ENCODE assay signal across 11 mouse cellular contexts in the genomic region with DNA sequence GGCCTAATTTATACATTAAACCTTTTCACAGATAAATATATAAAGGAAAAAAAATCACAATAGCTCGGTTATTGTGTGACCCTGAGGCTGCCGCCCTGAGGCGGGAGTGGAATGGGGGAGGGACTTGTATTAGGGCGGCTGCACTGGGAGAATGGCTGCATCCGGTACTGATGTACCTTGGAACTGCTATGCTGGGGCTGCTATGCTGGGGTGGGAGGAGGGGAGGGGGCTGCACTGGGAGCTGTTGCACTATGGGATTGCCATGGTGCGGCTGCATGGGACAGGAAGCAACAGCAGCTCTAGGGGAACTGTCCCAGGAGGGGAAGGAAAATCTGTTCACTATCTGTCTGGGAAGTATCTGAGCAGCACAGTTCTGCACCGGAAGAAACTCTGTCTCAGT. TPM values are rescaled to one million over a fixed set of nuclear protein-coding genes. Genes with fewer than 3 reads are reported as not detected.
A peak's percentile ranks its signal among the peaks of the same experiment; 100 is the strongest.
DNase-seq lines count a peak whose midpoint lies in the region; ATAC-seq and TF ChIP-seq lines count a peak whose summit lies in the region.
"Had no signal": no experiment of that assay in that cellular context is flagged by ENCODE, and none has a peak within 500 bp of the region (broad histone marks: within the 10 kb centered on the region; RNA-seq: fewer than 3 reads in every experiment).

No protein-coding gene starts in this region.

- no peak for TF ChIP-seq EP300 in heart, postnatal 0 days (IDR thresholded peaks at IDR 0.05; ENCODE audit: low read depth)

- DNase-seq in heart, adult 11 months, result peak; percentile 95
- no peak for DNase-seq in heart, postnatal 10 days
- no peak for DNase-seq in lung, postnatal 25 days (ENCODE audit: low spot score)
- no peak for DNase-seq in heart, postnatal 0 days (ENCODE audit: low spot score)
- DNase-seq in lung, postnatal 4 days, result peak; percentile 34 to 49
- DNase-seq in cerebellum, adult 9-10 months, result no peak
- DNase-seq: adrenal gland, postnatal 25 days; cerebellum, postnatal 14 days; forebrain, postnatal 0 days had no signal

- H3K9ac ChIP-seq in lung, embryonic 16.5 days (ENCODE audit: low read length), result peak overlapping the region; percentile 24; the same call in 1 of the 2 replicates
- no peak overlapping the region for H3K9ac ChIP-seq in heart, postnatal 0 days (replicated peaks; ENCODE audit: low read depth, low read length)
- H3K9ac ChIP-seq in midbrain, embryonic 16.5 days (ENCODE audit: low read depth, low read length), result no peak overlapping the region

- H3K27ac ChIP-seq in lung, embryonic 16.5 days (ENCODE audit: low read length), result peak overlapping the region; percentile 55
- H3K27ac ChIP-seq in heart, postnatal 0 days (ENCODE audit: low read depth), result peak overlapping the region; percentile 94
- H3K27ac ChIP-seq in midbrain, embryonic 16.5 days (ENCODE audit: low read length), result no peak overlapping the region

- intact Hi-C loops in heart, postnatal 10 days (cut with DNase I), result no loop called here

- 29% methylated on average over 7 of the region's 7 CpGs for WGBS in lung, embryonic 16.5 days
- 34% methylated on average over 7 of the region's 7 CpGs for WGBS in heart, postnatal 0 days
- 37% methylated on average over 7 of the region's 7 CpGs for WGBS in midbrain, embryonic 16.5 days

- TF ChIP-seq CTCF in heart, postnatal 0 days (IDR thresholded peaks at IDR 0.05; ENCODE audit: low read depth), result no peak

- H3K9me3 ChIP-seq in lung, embryonic 16.5 days (ENCODE audit: control insufficient read depth, low read length), result no peaks in the 10 kb centered on the region
- H3K9me3 ChIP-seq in heart, postnatal 0 days (replicated peaks; ENCODE audit: control insufficient read depth, low read length), result no peaks in the 10 kb centered on the region
- no peaks in the 10 kb centered on the region for H3K9me3 ChIP-seq in midbrain, embryonic 16.5 days (replicated peaks; ENCODE audit: control insufficient read depth, low read length, poor library complexity, severe bottlenecking)

- peaks cover 43% of the 10 kb centered on the region for H3K4me1 ChIP-seq in lung, embryonic 16.5 days (replicated peaks; ENCODE audit: control insufficient read depth, insufficient read depth, low read length)
- peaks cover 37% of the 10 kb centered on the region for H3K4me1 ChIP-seq in heart, postnatal 0 days (ENCODE audit: control insufficient read depth, insufficient read depth)
- H3K4me1 ChIP-seq in midbrain, embryonic 16.5 days (ENCODE audit: control insufficient read depth, insufficient read depth, low read length), result peaks cover 23% of the 10 kb centered on the region

- H3K36me3 ChIP-seq in lung, embryonic 16.5 days (ENCODE audit: control insufficient read depth, insufficient read depth, low read length), result no peaks in the 10 kb centered on the region
- peaks cover under 1% of the 10 kb centered on the region; the same call in 1 of the 2 replicates for H3K36me3 ChIP-seq in heart, postnatal 0 days (replicated peaks; ENCODE audit: control insufficient read depth, insufficient read depth, low read length)
- no peaks in the 10 kb centered on the region for H3K36me3 ChIP-seq in midbrain, embryonic 16.5 days (ENCODE audit: control insufficient read depth, insufficient read depth, low read length)

- H3K4me3 ChIP-seq in lung, embryonic 16.5 days (ENCODE audit: low read length), result no peak overlapping the region
- no peak overlapping the region for H3K4me3 ChIP-seq in heart, postnatal 0 days (ENCODE audit: low read depth, low read length)
- no peak overlapping the region for H3K4me3 ChIP-seq in midbrain, embryonic 16.5 days (ENCODE audit: low read depth, low read length)

- H3K27me3 ChIP-seq in lung, embryonic 16.5 days (ENCODE audit: control insufficient read depth, insufficient read depth, low read depth, low read length), result no peaks in the 10 kb centered on the region
- no peaks in the 10 kb centered on the region for H3K27me3 ChIP-seq in heart, postnatal 0 days (ENCODE audit: control insufficient read depth, insufficient read depth, low read length)
- no peaks in the 10 kb centered on the region for H3K27me3 ChIP-seq in midbrain, embryonic 16.5 days (ENCODE audit: control insufficient read depth, insufficient read depth, low read depth, low read length)

- H3K4me2 ChIP-seq in lung, embryonic 16.5 days (ENCODE audit: low read depth, low read length), result no peak overlapping the region
- 0 out of 2 replicates have a peak overlapping the region, but pooled peaks have one; percentile 91 for H3K4me2 ChIP-seq in heart, postnatal 0 days (ENCODE audit: low read depth, low read length)
- H3K4me2 ChIP-seq in midbrain, embryonic 16.5 days (ENCODE audit: low read length), result no peak overlapping the region

- ATAC-seq in lung, embryonic 16.5 days (ENCODE audit: low read depth), result peak; percentile 29
- ATAC-seq in heart, postnatal 0 days (ENCODE audit: insufficient read depth, low read depth), result no peak
- ATAC-seq in midbrain, embryonic 16.5 days, result no peak
- ATAC-seq: forebrain, postnatal 0 days had no signal

RNA-seq across cellular contexts. Expression of a gene that starts 1.3 kb away (rescaled TPM):
- total RNA-seq in heart, postnatal 10 days (2021), result 100 to 1,000 TPM; 111 to 115 TPM
- polyA plus RNA-seq in lung, embryonic 16.5 days (2015; fragmentation: Nextera tagmentation; extraction: Ambion mirVana), result 17.1 and 18.6 TPM in 2 replicates
- total RNA-seq in heart, postnatal 0 days (2014; rRNA removed; ENCODE audit: low replicate concordance), result 34.7 and 52.1 TPM in 2 replicates
- polyA plus RNA-seq in heart, postnatal 0 days (2015; fragmentation: Nextera tagmentation; extraction: Ambion mirVana), result 39.0 and 40.5 TPM in 2 replicates
- 10.6 and 11.7 TPM in 2 replicates for polyA plus RNA-seq in midbrain, embryonic 16.5 days (2015; fragmentation: Nextera tagmentation; extraction: Ambion mirVana)

RNA-seq across cellular contexts. Expression of a gene that starts 8.0 kb away (rescaled TPM):
- 100 to 1,000 TPM; 201 to 206 TPM for total RNA-seq in heart, postnatal 10 days (2021)
- polyA plus RNA-seq in lung, embryonic 16.5 days (2015; fragmentation: Nextera tagmentation; extraction: Ambion mirVana), result 599 and 611 TPM in 2 replicates
- total RNA-seq in heart, postnatal 0 days (2014; rRNA removed; ENCODE audit: low replicate concordance), result 331 and 388 TPM in 2 replicates
- polyA plus RNA-seq in heart, postnatal 0 days (2015; fragmentation: Nextera tagmentation; extraction: Ambion mirVana), result 389 and 404 TPM in 2 replicates
- polyA plus RNA-seq in midbrain, embryonic 16.5 days (2015; fragmentation: Nextera tagmentation; extraction: Ambion mirVana), result 340 and 348 TPM in 2 replicates

RNA-seq across cellular contexts. Expression of a gene that starts 20.2 kb away (rescaled TPM):
- total RNA-seq in heart, postnatal 10 days (2021), result 1 to 10 TPM; 6.2 to 7.0 TPM
- 11.2 and 12.0 TPM in 2 replicates for polyA plus RNA-seq in lung, embryonic 16.5 days (2015; fragmentation: Nextera tagmentation; extraction: Ambion mirVana)
- total RNA-seq in heart, postnatal 0 days (2014; rRNA removed; ENCODE audit: low replicate concordance), result 1.1 and 5.2 TPM in 2 replicates
- polyA plus RNA-seq in heart, postnatal 0 days (2015; fragmentation: Nextera tagmentation; extraction: Ambion mirVana), result 4.9 and 5.9 TPM in 2 replicates
- 25.7 and 27.8 TPM in 2 replicates for polyA plus RNA-seq in midbrain, embryonic 16.5 days (2015; fragmentation: Nextera tagmentation; extraction: Ambion mirVana)

RNA-seq across cellular contexts. Expression of a gene that starts 46.5 kb away (rescaled TPM):
- 10 to 100 TPM; 39.8 to 43.6 TPM for total RNA-seq in heart, postnatal 10 days (2021)
- 68.8 and 71.1 TPM in 2 replicates for polyA plus RNA-seq in lung, embryonic 16.5 days (2015; fragmentation: Nextera tagmentation; extraction: Ambion mirVana)
- total RNA-seq in heart, postnatal 0 days (2014; rRNA removed; ENCODE audit: low replicate concordance), result 23.7 and 58.6 TPM in 2 replicates
- 49.5 and 51.5 TPM in 2 replicates for polyA plus RNA-seq in heart, postnatal 0 days (2015; fragmentation: Nextera tagmentation; extraction: Ambion mirVana)
- polyA plus RNA-seq in midbrain, embryonic 16.5 days (2015; fragmentation: Nextera tagmentation; extraction: Ambion mirVana), result 62.1 and 63.6 TPM in 2 replicates

RNA-seq across cellular contexts. Expression of a gene that starts 46.5 kb away (rescaled TPM):
- 10 to 100 TPM; 19.0 to 23.5 TPM for total RNA-seq in heart, postnatal 10 days (2021)
- 52.1 and 54.4 TPM in 2 replicates for polyA plus RNA-seq in lung, embryonic 16.5 days (2015; fragmentation: Nextera tagmentation; extraction: Ambion mirVana)
- total RNA-seq in heart, postnatal 0 days (2014; rRNA removed; ENCODE audit: low replicate concordance), result 18.9 and 49.7 TPM in 2 replicates
- 21.1 and 22.3 TPM in 2 replicates for polyA plus RNA-seq in heart, postnatal 0 days (2015; fragmentation: Nextera tagmentation; extraction: Ambion mirVana)
- polyA plus RNA-seq in midbrain, embryonic 16.5 days (2015; fragmentation: Nextera tagmentation; extraction: Ambion mirVana), result 46.6 and 48.6 TPM in 2 replicates

Comparison
In these comparisons a context has a peak if more than half of its experiments do, and no peak if none do; other contexts are left out.
1. DNase-seq: peak in heart, adult 11 months (single experiment) and lung, postnatal 4 days (2 of 2); none in heart, postnatal 10 days (0 of 2), lung, postnatal 25 days (single experiment), heart, postnatal 0 days (single experiment) and cerebellum, adult 9-10 months (single experiment).